10 mouse cellular contexts compared by ENCODE assay signal in genomic region chr10:12549261-12549660, GRCm38 (mm10).
DNase-seq lines count a peak whose midpoint lies in the region; ATAC-seq and TF ChIP-seq lines count a peak whose summit lies in the region.
"Had no signal": no experiment of that assay in that cellular context is flagged by ENCODE, and none has a peak within 500 bp of the region (broad histone marks: within the 10 kb centered on the region; RNA-seq: fewer than 3 reads in every experiment).

No protein-coding gene starts in this region.

- H3K4me2 ChIP-seq in heart, embryonic 12.5 days: peak overlapping the region; percentile 80; the same call in 1 of the 2 replicates
- H3K4me2 ChIP-seq in limb, embryonic 12.5 days: peak overlapping the region; percentile 68
- H3K4me2 ChIP-seq in limb, embryonic 15.5 days: peak overlapping the region; percentile 60; the same call in 1 of the 2 replicates

- WGBS in heart, embryonic 12.5 days: 34% methylated on average over 5 of the region's 5 CpGs
- 29% methylated on average over 5 of the region's 5 CpGs for WGBS in limb, embryonic 12.5 days
- WGBS in limb, embryonic 10.5 days: 26% methylated on average over 5 of the region's 5 CpGs
- 23% methylated on average over 5 of the region's 5 CpGs for WGBS in limb, embryonic 15.5 days

- no peak overlapping the region for H3K27ac ChIP-seq in heart, embryonic 12.5 days (ENCODE audit: poor library complexity, severe bottlenecking)
- H3K27ac ChIP-seq in limb, embryonic 12.5 days: no peak overlapping the region
- no peak overlapping the region for H3K27ac ChIP-seq in limb, embryonic 10.5 days
- H3K27ac ChIP-seq in ES-E14 (ENCODE audit: insufficient read depth, low read depth, low read length, poor library complexity, severe bottlenecking): peak overlapping the region; percentile 7; the same call in 1 of the 2 replicates
- H3K27ac ChIP-seq in limb, embryonic 15.5 days: no peak overlapping the region

- H3K9ac ChIP-seq in heart, embryonic 12.5 days: no peak overlapping the region
- no peak overlapping the region for H3K9ac ChIP-seq in limb, embryonic 12.5 days (replicated peaks)
- no peak overlapping the region for H3K9ac ChIP-seq in ES-E14 (ENCODE audit: insufficient read depth, low read depth, low read length, poor library complexity, severe bottlenecking)
- no peak overlapping the region for H3K9ac ChIP-seq in limb, embryonic 15.5 days

- H3K4me3 ChIP-seq in heart, embryonic 12.5 days: no peak overlapping the region
- H3K4me3 ChIP-seq in limb, embryonic 12.5 days (replicated peaks): no peak overlapping the region
- H3K4me3 ChIP-seq in limb, embryonic 10.5 days: no peak overlapping the region
- peak overlapping the region in 1 of 2 experiments; percentile 62; a peak in 2 of 4 replicates for H3K4me3 ChIP-seq in ES-E14 (ENCODE audit: insufficient read depth in 1 of 2, low read depth in 1 of 2, low read length in 2 of 2, poor library complexity in 1 of 2, severe bottlenecking in 1 of 2)
- H3K4me3 ChIP-seq in limb, embryonic 15.5 days: no peak overlapping the region

- no peak for ATAC-seq in heart, embryonic 12.5 days (ENCODE audit: insufficient number of reproducible peaks, low FRiP score)
- no peak for ATAC-seq in limb, embryonic 12.5 days (ENCODE audit: insufficient number of reproducible peaks, insufficient read depth, low FRiP score, low TSS enrichment, low read depth)
- no peak for ATAC-seq in limb, embryonic 15.5 days (ENCODE audit: insufficient number of reproducible peaks, low FRiP score, low TSS enrichment, low read depth)
- ATAC-seq: Patski had no signal

- in situ Hi-C loops in ES-E14 (cut with MboI; ENCODE audit: low sequenced_read_pairs in 2 of 2, unreplicated experiment in 2 of 2): no loop called here

- DNase-seq in heart, adult 9 months (ENCODE audit: low spot score in 2 of 2): no peak
- DNase-seq in limb, embryonic 10.5 days (ENCODE audit: low spot score): no peak
- DNase-seq in ES-E14 (ENCODE audit: low read depth, low spot score): no peak
- DNase-seq in layer of hippocampus, postnatal 14 days (ENCODE audit: low spot score in 2 of 2): no peak
- no peak for DNase-seq in c-Kit-positive CD71-positive TER-119-positive erythroid progenitor cells, embryonic 14.5 days (ENCODE audit: low spot score)
- DNase-seq: cerebellum, adult 11 months had no signal

- H3K27me3 ChIP-seq in heart, embryonic 12.5 days (replicated peaks): no peaks in the 10 kb centered on the region
- no peaks in the 10 kb centered on the region for H3K27me3 ChIP-seq in limb, embryonic 12.5 days
- H3K27me3 ChIP-seq in limb, embryonic 10.5 days (ENCODE audit: low read depth, poor library complexity, severe bottlenecking): no peaks in the 10 kb centered on the region
- no peaks in the 10 kb centered on the region for H3K27me3 ChIP-seq in limb, embryonic 15.5 days
- H3K27me3 ChIP-seq: Patski had no signal

- peaks cover 33% of the 10 kb centered on the region for H3K4me1 ChIP-seq in heart, embryonic 12.5 days (replicated peaks)
- peaks cover 66% of the 10 kb centered on the region for H3K4me1 ChIP-seq in limb, embryonic 12.5 days (replicated peaks)
- peaks cover 81% of the 10 kb centered on the region for H3K4me1 ChIP-seq in limb, embryonic 10.5 days
- H3K4me1 ChIP-seq in ES-E14 (ENCODE audit: control insufficient read depth in 2 of 2, insufficient read depth in 2 of 2, low read length in 2 of 2, poor library complexity in 1 of 2): peaks cover 15 to 18% of the 10 kb centered on the region in 2 experiments
- H3K4me1 ChIP-seq in limb, embryonic 15.5 days: peaks cover 49% of the 10 kb centered on the region

- no peaks in the 10 kb centered on the region for H3K9me3 ChIP-seq in heart, embryonic 12.5 days (replicated peaks)
- H3K9me3 ChIP-seq in limb, embryonic 12.5 days: no peaks in the 10 kb centered on the region
- H3K9me3 ChIP-seq in limb, embryonic 10.5 days (replicated peaks): no peaks in the 10 kb centered on the region
- no peaks in the 10 kb centered on the region for H3K9me3 ChIP-seq in ES-E14 (ENCODE audit: control insufficient read depth, insufficient read depth, low read depth, low read length)
- no peaks in the 10 kb centered on the region for H3K9me3 ChIP-seq in limb, embryonic 15.5 days

- H3K36me3 ChIP-seq in heart, embryonic 12.5 days: no peaks in the 10 kb centered on the region
- H3K36me3 ChIP-seq in limb, embryonic 12.5 days: no peaks in the 10 kb centered on the region
- no peaks in the 10 kb centered on the region for H3K36me3 ChIP-seq in limb, embryonic 10.5 days
- no peaks in the 10 kb centered on the region for H3K36me3 ChIP-seq in ES-E14 (ENCODE audit: control insufficient read depth, insufficient read depth, low read length, poor library complexity, severe bottlenecking)
- no peaks in the 10 kb centered on the region for H3K36me3 ChIP-seq in limb, embryonic 15.5 days

TF ChIP-seq in ES-E14, 5 proteins besides CTCF, POLR2A, EP300 and RAD21:
- TF ChIP-seq ZNF384 (IDR thresholded peaks at IDR 0.05; ENCODE audit: low read depth, low read length) (no peak), HCFC1 (IDR thresholded peaks at IDR 0.05; ENCODE audit: borderline replicate concordance, insufficient read depth, low read length) (no peak), MAFK (IDR thresholded peaks at IDR 0.05; ENCODE audit: insufficient read depth, low read depth, low read length) (no peak), CHD2 (IDR thresholded peaks at IDR 0.05; ENCODE audit: low read depth, low read length) (no peak), ZC3H11A (IDR thresholded peaks at IDR 0.05; ENCODE audit: borderline replicate concordance, low read depth, low read length) (no peak)
